Mouse (Mus musculus) hindbrain, embryonic 15.5 days (tissue): ENCODE measurements around the gene Cfl1. TPM values are rescaled to one million over a fixed set of nuclear protein-coding genes. Genes with fewer than 3 reads are reported as not detected.

ENCODE experiments used
- ATAC-seq: fragments of 200-750 bp; cut with Nextera tagmentation; 2 replicates; pipeline ENCODE4 v1.8.0; 2017; ENCODE audit warnings: low read depth, moderate number of reproducible peaks, moderate TSS enrichment; ENCODE audit not compliant: low FRiP score
- H3K27ac ChIP-seq: fragments of 300-500 bp; sonication (generic); replicated peaks from 2 replicates; pipeline ENCODE4 v1.5.1; 2015; ENCODE audit warnings: mild to moderate bottlenecking, inconsistent platforms
- H3K27me3 ChIP-seq: fragments of 300-500 bp; sonication (generic); 2 replicates; pipeline ENCODE4 v1.6.1; 2015; ENCODE audit warnings: control low read depth, inconsistent platforms
- H3K36me3 ChIP-seq: fragments of 300-500 bp; sonication (generic); 2 replicates; pipeline ENCODE4 v1.6.1; 2015; ENCODE audit warnings: control low read depth, inconsistent platforms
- H3K4me1 ChIP-seq: fragments of 300-500 bp; sonication (generic); replicated peaks from 2 replicates; pipeline ENCODE4 v1.6.1; 2015; ENCODE audit warnings: control low read depth, inconsistent platforms
- H3K4me2 ChIP-seq: fragments of 300-500 bp; sonication (generic); 2 replicates; pipeline ENCODE4 v1.6.1; 2015; ENCODE audit warnings: moderate library complexity, mild to moderate bottlenecking, inconsistent platforms
- H3K4me3 ChIP-seq: fragments of 300-500 bp; sonication (generic); 2 replicates; pipeline ENCODE4 v1.5.1; 2015; ENCODE audit warnings: mild to moderate bottlenecking, inconsistent platforms
- H3K9ac ChIP-seq: fragments of 300-500 bp; sonication (generic); 2 replicates; pipeline ENCODE4 v1.6.1; 2015; ENCODE audit warnings: inconsistent platforms
- H3K9me3 ChIP-seq: fragments of 300-500 bp; sonication (generic); 2 replicates; pipeline ENCODE4 v1.6.1; 2016; ENCODE audit warnings: control low read depth, inconsistent platforms
- WGBS: fragments of 180-500 bp; shearing (Covaris S2); methylation state at CpG from one replicate; pipeline ENCODE4 v1.1.7; 2015; 5-methylcytosine and 5-hydroxymethylcytosine counted together
- polyA plus RNA-seq: library from polyadenylated mRNA; unstranded; fragments of >200 nt; fragmentation: Nextera tagmentation; extraction: Ambion mirVana; gene quantifications from 2 replicates; pipeline ENCODE4 v1.2.1, GENCODE M21; 2015

Gene Cfl1
- polyA plus RNA-seq, 1 experiment from 2014 or later, result 3,538 TPM

DNA sequence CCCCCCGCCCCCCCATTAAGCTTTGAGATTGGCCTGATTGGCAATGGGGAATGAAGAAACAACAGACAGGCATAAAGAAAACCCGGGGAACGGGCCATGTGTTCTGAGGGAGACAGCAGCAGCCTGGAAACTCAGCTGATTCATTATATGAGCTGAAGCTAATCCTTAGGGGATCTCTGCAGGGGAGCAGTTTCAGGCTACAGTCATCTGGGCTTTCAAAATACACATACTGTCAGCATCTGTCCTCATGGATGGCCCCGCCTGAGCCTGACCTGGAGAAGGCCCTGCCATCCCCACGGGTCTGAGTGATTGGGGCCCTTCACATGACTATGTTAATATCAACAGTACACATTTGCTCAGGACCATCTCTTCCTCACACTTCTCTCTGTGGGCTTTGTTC is 18.4 kb upstream of the Cfl1 start:
- Histone ChIP-seq H3K4me3 (no peak overlapping the region), H3K9ac (no peak overlapping the region), H3K27ac (no peak overlapping the region), H3K9me3 (no peaks in the 10 kb centered on the region), H3K27me3 (no peaks in the 10 kb centered on the region), H3K36me3 (peaks cover 4% of the 10 kb centered on the region; the same call in 1 of the 2 replicates), H3K4me1 (peaks cover 29% of the 10 kb centered on the region), H3K4me2 (no peak overlapping the region)
- WGBS, result 39% methylated on average over 5 of the region's 5 CpGs
- no peak for ATAC-seq

DNA sequence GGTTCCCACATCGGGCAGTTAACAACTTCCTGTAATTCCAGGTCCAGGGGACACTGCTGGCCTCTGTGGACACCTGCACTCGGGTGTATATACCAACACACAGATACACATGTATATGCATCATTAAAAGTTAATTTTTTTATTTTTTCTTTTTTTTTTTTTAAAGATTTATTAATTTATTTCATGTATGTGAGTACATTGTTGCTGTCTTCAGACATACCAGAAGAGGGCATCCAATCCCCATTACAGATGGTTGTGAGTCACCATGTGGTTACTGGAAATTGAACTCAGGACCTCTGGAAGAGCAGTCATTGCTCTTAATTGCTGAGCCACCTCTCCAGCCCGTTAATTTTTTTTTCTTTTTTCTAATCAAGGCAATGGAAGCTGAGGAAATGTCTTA is 17.4 kb upstream of the Cfl1 start:
- Histone ChIP-seq H3K36me3 (no peaks in the 10 kb centered on the region), H3K27me3 (no peaks in the 10 kb centered on the region), H3K4me2 (no peak overlapping the region), H3K9ac (no peak overlapping the region), H3K9me3 (no peaks in the 10 kb centered on the region), H3K27ac (no peak overlapping the region), H3K4me3 (no peak overlapping the region), H3K4me1 (peaks cover 29% of the 10 kb centered on the region)
- ATAC-seq, result no peak
- WGBS, result 80% methylated on average over 3 of the region's 3 CpGs

DNA sequence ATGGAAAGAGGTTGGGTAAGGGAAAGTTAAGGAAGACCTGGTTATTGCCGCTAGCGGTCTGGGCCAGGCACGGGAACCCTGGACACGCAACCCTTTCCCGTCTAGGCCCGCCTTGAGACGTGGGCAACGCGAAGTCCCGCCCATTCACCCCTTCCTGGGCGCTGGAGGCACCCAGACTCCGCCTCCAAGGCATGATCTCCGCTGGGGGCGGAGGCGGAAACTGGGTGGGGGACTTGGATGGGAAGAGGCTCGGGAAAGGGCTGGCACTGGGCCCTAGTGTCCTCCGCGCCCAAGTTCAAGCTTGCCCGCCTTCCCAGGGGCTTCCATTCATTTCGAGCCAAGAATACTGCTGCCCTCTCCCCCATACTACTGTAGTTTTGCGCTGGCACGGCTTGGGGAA is 16.5 kb upstream of the Cfl1 start, which contains the start of gene Efemp2:
TSS of gene Efemp2 (plus strand) at position 235 of the 400 bp plus-strand sequence.
- H3K36me3 ChIP-seq, result no peaks in the 10 kb centered on the region
- ATAC-seq, result peak; percentile 69
- H3K4me3 ChIP-seq, result peak within 1 kb of the TSS; percentile 58
- no peaks in the 10 kb centered on the region for H3K9me3 ChIP-seq
- peak within 1 kb of the TSS; percentile 67 for H3K9ac ChIP-seq
- WGBS, result 1% methylated on average over 22 of the region's 22 CpGs
- peak within 1 kb of the TSS; percentile 54 for H3K27ac ChIP-seq
- peaks cover 29% of the 10 kb centered on the region for H3K4me1 ChIP-seq
- H3K4me2 ChIP-seq, result peak within 1 kb of the TSS; percentile 99
- no peaks in the 10 kb centered on the region for H3K27me3 ChIP-seq

DNA sequence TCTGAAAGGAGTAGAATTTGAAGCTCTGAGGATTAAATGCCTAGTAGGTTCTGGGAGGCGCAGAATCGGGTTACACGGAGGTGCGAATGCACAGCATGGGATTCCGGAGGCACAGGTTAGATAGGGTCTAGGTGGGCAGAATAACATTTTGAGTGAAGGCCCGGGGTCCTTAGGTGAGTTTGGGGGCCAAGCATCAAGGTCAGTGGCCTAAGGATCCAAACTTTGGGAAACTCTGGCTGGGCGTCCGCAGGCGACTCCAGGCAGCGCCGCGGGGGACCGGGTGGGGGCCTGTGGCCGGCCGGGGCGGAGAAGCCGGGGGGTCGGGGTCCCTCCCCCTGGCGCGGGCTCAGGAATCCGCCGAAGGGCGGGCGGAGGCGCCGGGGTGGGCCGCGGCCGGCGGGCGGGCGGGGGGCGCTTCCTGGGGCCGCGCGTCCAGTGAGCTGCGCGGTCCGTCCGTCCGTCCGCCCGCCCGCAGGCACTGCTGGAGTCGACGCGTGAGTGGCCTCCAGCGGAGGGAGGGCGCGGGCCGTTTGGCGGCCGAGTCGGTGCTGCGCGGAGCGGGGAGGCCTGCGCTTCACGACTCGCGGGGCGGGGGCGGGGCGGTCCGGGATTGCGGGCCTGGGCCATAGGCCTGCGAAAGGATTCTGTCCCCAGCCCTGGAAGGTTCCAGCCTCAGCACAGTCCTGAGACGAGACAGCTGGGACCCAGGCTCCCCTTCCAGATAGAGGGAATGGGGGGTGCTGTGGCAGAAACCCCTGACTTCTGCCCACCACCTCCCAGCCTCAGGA is 15.8 kb upstream of the Cfl1 start:
- WGBS, result 1% methylated on average over 57 of the region's 68 CpGs
- H3K4me3 ChIP-seq, result peak overlapping the region; percentile 58
- peak overlapping the region; percentile 54 for H3K27ac ChIP-seq
- H3K4me1 ChIP-seq, result peaks cover 29% of the 10 kb centered on the region
- no peaks in the 10 kb centered on the region for H3K36me3 ChIP-seq
- peak; percentile 78 for ATAC-seq
- H3K9me3 ChIP-seq, result no peaks in the 10 kb centered on the region
- peak overlapping the region; percentile 99 for H3K4me2 ChIP-seq
- H3K9ac ChIP-seq, result peak overlapping the region; percentile 67
- H3K27me3 ChIP-seq, result no peaks in the 10 kb centered on the region

DNA sequence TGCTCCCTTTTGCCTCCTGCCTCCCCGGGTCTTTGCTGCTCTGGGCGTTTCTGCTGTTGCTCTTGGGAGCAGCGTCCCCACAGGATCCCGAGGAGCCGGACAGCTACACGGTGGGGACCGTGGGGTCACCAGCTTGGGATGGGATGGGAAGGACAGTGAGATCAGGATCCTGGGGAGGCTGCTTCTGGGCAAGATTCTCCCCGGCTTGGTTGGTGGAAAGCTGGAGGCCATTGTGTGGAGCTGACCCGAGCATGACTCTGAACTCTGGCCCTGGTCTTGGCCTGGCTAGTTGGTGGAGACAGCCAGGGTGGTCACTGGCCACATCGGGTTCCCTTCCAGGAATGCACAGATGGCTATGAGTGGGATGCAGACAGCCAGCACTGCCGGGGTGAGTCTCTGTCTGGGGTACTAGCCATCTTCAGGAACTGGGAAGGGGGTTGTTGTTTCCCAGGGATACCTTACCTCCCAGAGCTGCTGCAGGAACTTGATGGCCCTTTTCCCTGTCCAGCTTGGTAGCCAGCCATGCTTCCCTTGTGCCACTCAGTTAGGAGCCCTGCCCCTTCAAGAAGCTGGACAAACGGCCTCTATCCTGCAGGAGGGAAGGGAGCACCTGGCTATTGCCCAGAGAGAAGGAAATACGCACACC is 15.1 kb upstream of the Cfl1 start:
- peak; percentile 13 for ATAC-seq

DNA sequence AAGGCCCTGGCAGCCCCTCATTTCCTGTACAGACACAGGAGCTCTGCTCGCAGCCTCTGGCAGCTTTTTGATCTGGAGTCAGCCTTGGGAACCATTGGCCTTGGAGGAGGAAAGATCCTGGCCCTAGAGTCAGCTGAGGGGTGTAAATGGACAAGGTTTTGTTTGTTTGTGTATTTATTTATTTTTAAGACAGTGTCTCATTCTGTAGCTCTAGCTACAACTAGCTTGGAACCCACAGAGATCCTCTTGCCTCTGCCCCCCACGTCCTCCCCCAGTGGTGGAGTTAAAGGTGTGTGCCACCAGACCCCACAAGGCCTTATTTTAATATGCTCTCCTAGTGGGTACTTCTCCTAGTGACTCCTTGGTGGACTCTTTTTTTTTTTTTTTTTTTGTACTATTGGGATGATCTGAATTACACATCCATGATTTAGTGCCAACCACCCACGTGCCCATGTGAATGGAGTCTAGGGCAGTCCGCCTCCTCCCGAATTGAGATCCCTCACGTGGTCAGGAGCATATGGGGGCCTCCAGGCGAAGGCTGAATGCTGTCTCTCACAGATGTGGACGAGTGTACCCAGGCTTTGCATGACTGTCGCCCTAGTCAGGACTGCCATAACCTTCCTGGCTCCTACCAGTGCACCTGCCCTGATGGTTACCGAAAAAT is 13.1 kb upstream of the Cfl1 start:
- no peak overlapping the region for H3K4me3 ChIP-seq
- peaks cover 26% of the 10 kb centered on the region for H3K4me1 ChIP-seq
- H3K9me3 ChIP-seq, result no peaks in the 10 kb centered on the region
- no peak overlapping the region for H3K27ac ChIP-seq
- H3K4me2 ChIP-seq, result no peak overlapping the region
- peaks cover 8% of the 10 kb centered on the region; the same call in 1 of the 2 replicates for H3K36me3 ChIP-seq
- H3K9ac ChIP-seq, result no peak overlapping the region
- no peaks in the 10 kb centered on the region for H3K27me3 ChIP-seq
- ATAC-seq, result no peak
- 87% methylated on average over 10 of the region's 10 CpGs for WGBS

More for the DNA sequence above, 15.1 kb upstream of the Cfl1 start:
- H3K4me2 ChIP-seq, result peak overlapping the region; percentile 99
- no peaks in the 10 kb centered on the region for H3K9me3 ChIP-seq
- peak overlapping the region; percentile 58 for H3K4me3 ChIP-seq
- peak overlapping the region; percentile 67 for H3K9ac ChIP-seq
- no peaks in the 10 kb centered on the region for H3K27me3 ChIP-seq
- H3K27ac ChIP-seq, result peak overlapping the region; percentile 54
- WGBS, result 17% methylated on average over 13 of the region's 13 CpGs
- peaks cover 29% of the 10 kb centered on the region for H3K4me1 ChIP-seq
- no peaks in the 10 kb centered on the region for H3K36me3 ChIP-seq

DNA sequence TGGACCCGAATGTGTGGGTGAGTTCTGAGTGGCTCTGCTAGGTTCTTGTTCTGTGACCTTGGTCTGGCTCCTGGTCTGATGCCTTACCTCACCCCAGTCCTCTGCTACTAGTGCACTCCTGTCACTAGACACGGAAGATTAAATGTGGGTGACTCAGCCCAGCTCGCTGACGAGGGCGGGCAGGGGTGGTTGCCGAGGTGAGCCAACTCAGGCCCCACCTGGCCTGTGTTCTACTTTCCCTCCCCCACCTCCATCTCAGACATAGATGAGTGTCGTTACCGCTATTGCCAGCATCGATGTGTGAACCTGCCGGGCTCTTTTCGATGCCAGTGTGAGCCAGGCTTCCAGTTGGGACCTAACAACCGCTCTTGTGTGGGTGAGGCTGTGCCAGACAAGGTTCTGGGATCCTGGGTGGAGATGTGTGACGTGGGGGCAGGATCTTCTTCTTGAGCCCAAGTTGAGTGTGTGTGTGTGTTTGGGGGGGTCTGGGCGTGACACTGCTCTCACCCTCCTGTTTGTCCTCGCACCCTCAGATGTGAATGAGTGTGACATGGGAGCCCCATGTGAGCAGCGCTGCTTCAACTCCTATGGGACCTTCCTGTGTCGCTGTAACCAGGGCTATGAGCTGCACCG is 12.5 kb upstream of the Cfl1 start:
- peaks cover 14% of the 10 kb centered on the region for H3K36me3 ChIP-seq
- H3K27me3 ChIP-seq, result no peaks in the 10 kb centered on the region
- WGBS, result 90% methylated on average over 18 of the region's 18 CpGs
- no peak overlapping the region for H3K27ac ChIP-seq
- peaks cover 26% of the 10 kb centered on the region for H3K4me1 ChIP-seq
- no peak overlapping the region for H3K4me3 ChIP-seq
- no peak overlapping the region for H3K4me2 ChIP-seq
- H3K9ac ChIP-seq, result no peak overlapping the region
- no peak for ATAC-seq
- H3K9me3 ChIP-seq, result no peaks in the 10 kb centered on the region

DNA sequence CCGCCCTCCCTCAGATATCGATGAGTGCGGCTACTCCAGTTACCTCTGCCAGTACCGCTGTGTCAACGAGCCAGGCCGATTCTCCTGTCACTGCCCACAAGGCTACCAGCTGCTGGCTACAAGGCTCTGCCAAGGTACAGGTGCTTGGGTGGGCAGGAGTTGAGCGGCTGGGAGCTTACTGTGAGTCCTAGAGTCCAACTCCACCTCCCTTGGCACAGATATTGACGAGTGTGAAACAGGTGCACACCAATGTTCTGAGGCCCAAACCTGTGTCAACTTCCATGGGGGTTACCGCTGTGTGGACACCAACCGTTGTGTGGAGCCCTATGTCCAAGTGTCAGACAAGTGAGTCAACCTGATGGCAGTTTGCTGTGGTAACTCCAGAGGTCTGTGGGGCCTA is 10.2 kb upstream of the Cfl1 start:
- Histone ChIP-seq H3K4me2 (no peak overlapping the region), H3K27ac (no peak overlapping the region), H3K27me3 (no peaks in the 10 kb centered on the region), H3K36me3 (peaks cover 30% of the 10 kb centered on the region), H3K9me3 (no peaks in the 10 kb centered on the region), H3K9ac (no peak overlapping the region), H3K4me1 (peaks cover 11% of the 10 kb centered on the region), H3K4me3 (no peak overlapping the region)
- ATAC-seq, result no peak
- 92% methylated on average over 10 of the region's 10 CpGs for WGBS

DNA sequence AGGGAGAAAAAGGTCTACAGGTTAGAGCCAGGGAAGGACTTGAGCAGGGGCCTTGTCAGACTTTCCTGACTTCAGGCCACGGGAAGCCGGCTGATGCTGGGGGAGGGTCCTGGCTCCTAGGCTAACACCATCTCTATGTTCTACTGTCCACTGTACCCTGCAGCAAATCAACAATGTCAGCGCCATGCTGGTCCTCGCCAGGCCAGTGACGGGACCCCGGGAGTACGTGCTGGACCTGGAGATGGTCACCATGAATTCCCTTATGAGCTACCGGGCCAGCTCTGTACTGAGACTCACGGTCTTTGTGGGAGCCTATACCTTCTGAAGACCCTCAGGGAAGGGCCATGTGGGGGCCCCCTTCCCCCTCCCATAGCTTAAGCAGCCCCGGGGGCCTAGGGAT is 8.9 kb upstream of the Cfl1 start:
- no peaks in the 10 kb centered on the region for H3K9me3 ChIP-seq

DNA sequence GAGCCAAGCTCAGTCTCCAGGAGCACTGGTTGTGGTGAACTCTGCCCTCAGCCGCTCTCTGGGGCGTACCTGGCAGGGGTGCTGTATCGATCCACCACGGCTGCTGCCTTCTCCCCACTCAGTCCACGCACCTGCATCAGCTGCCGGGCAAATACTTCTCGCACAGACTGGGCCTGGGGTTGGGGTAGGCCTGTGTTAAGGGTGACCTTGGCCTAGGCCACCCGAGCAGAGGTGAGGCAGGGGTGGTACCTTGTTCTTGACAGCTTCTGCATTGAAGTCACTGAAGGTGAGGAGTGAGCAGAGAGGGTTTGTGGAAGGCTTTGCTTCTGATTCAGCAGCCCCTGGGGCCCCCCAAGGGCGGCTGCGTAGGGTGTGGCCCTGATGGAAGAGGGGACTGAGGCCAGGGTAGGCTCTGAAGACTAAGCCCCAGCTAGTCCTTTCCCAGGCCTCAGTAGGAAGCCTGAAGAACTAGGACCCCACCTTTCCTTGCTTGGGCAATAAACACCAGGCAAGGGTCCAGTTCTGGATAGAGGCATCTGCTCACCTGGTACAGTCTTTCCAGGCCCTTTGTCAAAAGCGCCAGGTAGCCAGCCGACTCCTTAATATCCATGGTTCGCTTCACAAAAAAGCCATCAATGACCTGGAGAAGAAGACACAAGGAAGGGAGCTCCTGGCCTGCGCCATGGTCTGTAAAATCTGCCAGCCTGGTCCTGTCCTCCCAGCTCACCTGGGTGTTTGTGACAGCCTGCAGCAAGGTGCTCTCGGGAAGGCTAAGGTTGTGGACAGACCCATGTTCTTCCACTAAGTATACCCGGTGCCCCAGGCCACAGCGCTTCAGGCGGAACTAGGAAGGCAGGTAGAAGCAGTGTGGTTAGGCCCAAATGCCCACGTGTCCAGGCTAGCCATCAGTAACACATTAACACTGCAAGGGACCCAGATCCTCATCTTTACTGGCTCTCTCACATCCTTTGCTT is 6.6 kb upstream of the Cfl1 start:
- no peak for ATAC-seq
- Histone ChIP-seq H3K9me3 (no peaks in the 10 kb centered on the region), H3K9ac (no peak overlapping the region), H3K4me2 (no peak overlapping the region), H3K27me3 (no peaks in the 10 kb centered on the region), H3K27ac (no peak overlapping the region), H3K4me3 (no peak overlapping the region), H3K4me1 (peaks cover 23% of the 10 kb centered on the region), H3K36me3 (peaks cover 36% of the 10 kb centered on the region)
- WGBS, result 96% methylated on average over 19 of the region's 19 CpGs

More for the DNA sequence above, 8.9 kb upstream of the Cfl1 start:
- peaks cover 6% of the 10 kb centered on the region for H3K4me1 ChIP-seq
- H3K27me3 ChIP-seq, result no peaks in the 10 kb centered on the region
- WGBS, result 92% methylated on average over 10 of the region's 10 CpGs
- no peak for ATAC-seq
- H3K27ac ChIP-seq, result no peak overlapping the region
- H3K9ac ChIP-seq, result no peak overlapping the region
- H3K36me3 ChIP-seq, result peaks cover 36% of the 10 kb centered on the region
- H3K4me2 ChIP-seq, result no peak overlapping the region
- H3K4me3 ChIP-seq, result no peak overlapping the region

DNA sequence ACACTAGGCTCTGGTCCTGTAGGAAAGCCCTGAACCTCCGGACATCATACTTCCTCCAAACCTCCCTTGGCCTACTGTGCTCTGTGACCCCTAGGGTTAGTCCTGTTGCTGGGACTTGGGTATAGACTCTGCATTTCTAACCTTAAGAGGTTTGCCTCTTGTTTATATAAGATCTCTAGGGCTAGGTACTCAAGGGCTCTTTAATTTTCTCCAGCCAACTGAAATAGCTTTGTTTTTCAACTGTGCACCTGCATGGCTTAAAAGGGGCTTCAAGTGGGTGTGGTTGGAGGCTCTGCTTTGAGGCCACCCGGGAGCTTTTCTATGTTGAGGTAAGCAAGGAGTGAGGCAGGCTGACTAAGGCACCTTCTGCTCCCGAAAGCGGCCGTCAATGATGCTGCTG is 5.8 kb upstream of the Cfl1 start:
- Histone ChIP-seq H3K4me3 (no peak overlapping the region), H3K27me3 (no peaks in the 10 kb centered on the region), H3K4me2 (no peak overlapping the region), H3K9me3 (no peaks in the 10 kb centered on the region), H3K27ac (no peak overlapping the region), H3K4me1 (peaks cover 31% of the 10 kb centered on the region), H3K9ac (no peak overlapping the region), H3K36me3 (peaks cover 36% of the 10 kb centered on the region)
- ATAC-seq, result no peak
- 92% methylated on average over 5 of the region's 5 CpGs for WGBS
